Mouse (Mus musculus) forebrain, embryonic 16.5 days (tissue): ENCODE measurements around the gene Stk19. TPM values are rescaled to one million over a fixed set of nuclear protein-coding genes. Genes with fewer than 3 reads are reported as not detected.
"Not testable (repeated sequence)": the region's sequence is repeated elsewhere in the genome, so short reads cannot be mapped to it uniquely, and the experiment has no call there.

Experiments used
- ATAC-seq: fragments of 200-750 bp; cut with Nextera tagmentation; 2 replicates; pipeline ENCODE4 v1.8.0; 2017; ENCODE audit warnings: mild to moderate bottlenecking, moderate library complexity
- H3K27ac ChIP-seq: fragments of 300-500 bp; sonication (generic); 2 replicates; pipeline ENCODE4 v1.5.1; 2014; ENCODE audit warnings: low read length, control low read depth
- H3K27me3 ChIP-seq: fragments of 300-500 bp; sonication (generic); replicated peaks from 2 replicates; pipeline ENCODE4 v1.6.1; 2014; ENCODE audit warnings: low read length; ENCODE audit not compliant: control insufficient read depth, insufficient read depth
- H3K36me3 ChIP-seq: fragments of 300-500 bp; sonication (generic); 2 replicates; pipeline ENCODE4 v1.6.1; 2014; ENCODE audit not compliant: control insufficient read depth, insufficient read depth
- H3K4me1 ChIP-seq: fragments of 300-500 bp; sonication (generic); replicated peaks from 2 replicates; pipeline ENCODE4 v1.6.1; 2014; ENCODE audit warnings: low read length; ENCODE audit not compliant: control insufficient read depth, insufficient read depth
- H3K4me2 ChIP-seq: fragments of 300-500 bp; sonication (generic); 2 replicates; pipeline ENCODE4 v1.6.1; 2014; ENCODE audit warnings: mild to moderate bottlenecking, low read length, control low read depth
- H3K4me3 ChIP-seq: fragments of 300-500 bp; sonication (generic); replicated peaks from 2 replicates; pipeline ENCODE4 v1.5.1; 2014; ENCODE audit warnings: mild to moderate bottlenecking, low read length, control low read depth
- H3K9ac ChIP-seq: fragments of 300-500 bp; sonication (generic); replicated peaks from 2 replicates; pipeline ENCODE4 v1.6.1; 2014; ENCODE audit warnings: low read depth, low read length, control low read depth
- H3K9me3 ChIP-seq: fragments of 300-500 bp; sonication (generic); 2 replicates; pipeline ENCODE4 v1.6.1; 2016; ENCODE audit warnings: low read length; ENCODE audit not compliant: control insufficient read depth
- WGBS: fragments of 180-500 bp; shearing (Covaris S2); extraction: QIAGEN DNeasy Blood & Tissue Kit; methylation state at CpG from one replicate; pipeline ENCODE4 v1.1.7; 2014; 5-methylcytosine and 5-hydroxymethylcytosine counted together
- polyA plus RNA-seq: library from polyadenylated mRNA; unstranded; fragments of >200 nt; fragmentation: Nextera tagmentation; extraction: Ambion mirVana; gene quantifications from 2 replicates; pipeline ENCODE4 v1.2.1, GENCODE M21; 2015

The Stk19 gene
- polyA plus RNA-seq, 1 experiment from 2014 or later: 50.4 TPM

DNA sequence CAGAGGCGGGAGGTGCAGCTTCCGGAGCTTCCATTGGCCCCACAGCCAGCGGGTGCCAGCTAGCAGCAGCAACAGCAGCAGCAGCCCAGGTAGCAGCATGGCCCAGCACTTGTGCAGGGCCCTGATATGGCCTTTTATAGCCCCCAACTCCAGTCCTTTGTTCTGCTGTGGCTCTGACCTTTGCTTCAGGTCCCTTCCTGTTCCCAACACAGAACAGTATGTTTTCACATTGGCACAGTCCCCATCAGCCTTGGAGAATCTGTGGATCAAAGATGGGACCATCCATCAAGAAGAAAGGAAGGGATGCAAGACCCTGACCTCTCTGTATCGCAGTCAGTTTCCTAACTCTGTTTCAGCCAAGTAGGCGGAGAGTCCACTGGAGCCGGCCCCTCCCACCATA lies 32.4 kb downstream of the Stk19 start, which contains the start of gene Cyp21a1:
TSS of gene Cyp21a1 (minus strand) at position 261 of the 400 bp plus-strand sequence.
- 98% methylated on average over 4 of the region's 6 CpGs for WGBS
- H3K27me3 ChIP-seq, ATAC-seq, H3K9me3 ChIP-seq, H3K4me2 ChIP-seq, H3K4me3 ChIP-seq, H3K36me3 ChIP-seq, H3K27ac ChIP-seq, H3K4me1 ChIP-seq, H3K9ac ChIP-seq: not testable (repeated sequence)

GRCm38 (mm10) chr17:34803367-34803766 lies 33.4 kb downstream of the Stk19 start:
- H3K4me3 ChIP-seq, H3K27ac ChIP-seq, H3K4me2 ChIP-seq, ATAC-seq, H3K9me3 ChIP-seq, H3K36me3 ChIP-seq, H3K27me3 ChIP-seq, H3K4me1 ChIP-seq, H3K9ac ChIP-seq: not testable (repeated sequence)
- WGBS: 94% methylated on average over 6 of the region's 6 CpGs

DNA sequence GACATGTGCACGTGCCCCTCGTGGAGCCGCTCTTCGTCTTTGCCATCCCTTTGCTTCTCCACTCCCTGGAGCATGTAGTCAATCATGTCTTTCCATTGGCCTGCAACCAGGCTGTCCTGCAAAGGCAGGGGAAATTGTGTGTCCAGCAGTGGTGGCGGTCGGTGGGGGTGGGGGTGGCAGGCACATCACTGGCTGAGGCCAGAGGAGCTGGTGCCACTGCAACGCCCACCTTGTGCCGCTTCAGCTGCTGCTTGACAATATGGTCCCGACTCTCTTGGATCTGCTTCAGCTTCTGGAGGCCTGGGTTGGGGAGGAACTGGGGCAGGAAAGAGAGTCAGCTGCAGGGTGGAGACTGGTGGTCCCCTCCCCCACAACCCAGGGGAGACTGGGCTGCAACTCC lies 34.0 kb downstream of the Stk19 start:
- H3K9me3 ChIP-seq, H3K9ac ChIP-seq, H3K4me3 ChIP-seq, H3K36me3 ChIP-seq, ATAC-seq, H3K4me1 ChIP-seq, H3K4me2 ChIP-seq, H3K27ac ChIP-seq, H3K27me3 ChIP-seq: not testable (repeated sequence)
- WGBS: 87% methylated on average over 9 of the region's 9 CpGs

GRCm38 (mm10) chr17:34800781-34801305 lies 35.9 kb downstream of the Stk19 start:
- ATAC-seq, H3K36me3 ChIP-seq, H3K4me2 ChIP-seq, H3K27ac ChIP-seq, H3K4me3 ChIP-seq, H3K9me3 ChIP-seq, H3K9ac ChIP-seq, H3K27me3 ChIP-seq, H3K4me1 ChIP-seq: not testable (repeated sequence)
- 94% methylated on average over 16 of the region's 16 CpGs for WGBS

- no peak overlapping the region for H3K9ac ChIP-seq
- H3K4me3 ChIP-seq: no peak overlapping the region
- no peaks in the 10 kb centered on the region for H3K4me1 ChIP-seq
- WGBS: 91% methylated on average over 4 of the region's 4 CpGs
- ATAC-seq: no peak
- no peak overlapping the region for H3K27ac ChIP-seq
- H3K27me3 ChIP-seq: no peaks in the 10 kb centered on the region
- no peaks in the 10 kb centered on the region for H3K36me3 ChIP-seq
- no peaks in the 10 kb centered on the region for H3K9me3 ChIP-seq
- H3K4me2 ChIP-seq: no peak overlapping the region
Measured at GRCm38 (mm10) chr17:34799531-34799925, 37.2 kb downstream of the Stk19 start.

DNA sequence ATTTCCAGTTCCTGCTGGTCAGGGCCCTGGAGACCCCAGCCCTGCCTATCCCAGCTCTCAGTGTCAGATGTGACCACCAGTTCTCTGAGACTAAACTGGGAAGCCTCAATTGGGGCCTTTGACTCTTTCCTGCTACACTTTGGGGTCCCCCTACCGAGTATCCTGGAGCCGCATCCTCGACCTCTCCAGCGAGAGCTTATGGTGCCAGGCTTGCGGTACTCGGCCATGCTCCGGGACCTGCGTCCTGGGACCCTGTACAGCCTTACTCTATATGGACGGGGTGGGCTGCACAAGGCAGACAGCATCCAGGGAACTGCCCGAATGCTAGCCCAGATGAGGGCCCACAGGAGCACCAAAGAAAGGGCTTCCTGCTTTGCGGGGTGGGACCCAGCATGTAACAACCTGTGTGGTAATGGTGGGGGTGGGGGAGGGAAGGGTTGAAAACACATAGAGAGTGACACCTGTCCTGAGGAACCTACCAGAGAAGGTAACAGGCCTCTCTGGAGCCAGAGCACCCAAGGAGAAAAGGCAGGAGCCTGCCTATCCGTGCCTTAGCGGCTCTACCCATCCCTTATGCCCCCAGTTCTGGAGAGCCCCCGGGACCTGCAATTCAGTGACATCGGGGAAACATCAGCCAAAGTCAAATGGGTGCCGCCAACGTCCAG lies 37.7 kb downstream of the Stk19 start:
- H3K36me3 ChIP-seq: no peaks in the 10 kb centered on the region
- no peak for ATAC-seq
- no peak overlapping the region for H3K9ac ChIP-seq
- no peak overlapping the region for H3K27ac ChIP-seq
- no peaks in the 10 kb centered on the region for H3K4me1 ChIP-seq
- WGBS: 91% methylated on average over 13 of the region's 17 CpGs
- no peaks in the 10 kb centered on the region for H3K9me3 ChIP-seq
- no peak overlapping the region for H3K4me2 ChIP-seq
- no peaks in the 10 kb centered on the region for H3K27me3 ChIP-seq
- no peak overlapping the region for H3K4me3 ChIP-seq

DNA sequence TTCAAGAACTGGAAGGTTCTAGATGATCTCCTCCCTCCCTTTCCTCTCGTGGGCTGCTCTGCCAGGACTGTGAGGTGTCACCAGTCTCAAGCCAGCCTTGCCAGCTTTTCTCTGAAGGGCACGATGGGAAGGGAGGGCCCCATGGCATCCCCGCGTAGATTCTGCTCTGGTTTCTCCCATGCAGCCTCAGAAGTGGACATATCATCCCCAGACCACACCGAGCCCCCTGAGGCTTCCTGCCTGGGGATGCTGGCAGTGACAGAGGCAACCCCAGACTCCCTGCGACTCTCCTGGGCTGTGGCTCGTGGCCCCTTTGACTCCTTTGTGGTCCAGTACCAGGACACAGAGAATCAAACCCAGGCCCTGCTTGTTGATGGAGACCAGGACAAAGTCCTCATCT lies 38.7 kb downstream of the Stk19 start:
- not testable (repeated sequence) for H3K9me3 ChIP-seq, ATAC-seq

GRCm38 (mm10) chr17:34797211-34797995 lies 39.3 kb downstream of the Stk19 start:
- not testable (repeated sequence) for H3K27ac ChIP-seq, H3K27me3 ChIP-seq, H3K36me3 ChIP-seq, H3K4me3 ChIP-seq, ATAC-seq, H3K4me1 ChIP-seq, H3K9me3 ChIP-seq, H3K9ac ChIP-seq, H3K4me2 ChIP-seq
- 92% methylated on average over 10 of the region's 10 CpGs for WGBS

More for the DNA sequence above, 38.7 kb downstream of the Stk19 start:
- not testable (repeated sequence) for H3K4me1 ChIP-seq, H3K36me3 ChIP-seq, H3K4me3 ChIP-seq, H3K9ac ChIP-seq, H3K27me3 ChIP-seq, H3K4me2 ChIP-seq, H3K27ac ChIP-seq
- 78% methylated on average over 6 of the region's 7 CpGs for WGBS

DNA sequence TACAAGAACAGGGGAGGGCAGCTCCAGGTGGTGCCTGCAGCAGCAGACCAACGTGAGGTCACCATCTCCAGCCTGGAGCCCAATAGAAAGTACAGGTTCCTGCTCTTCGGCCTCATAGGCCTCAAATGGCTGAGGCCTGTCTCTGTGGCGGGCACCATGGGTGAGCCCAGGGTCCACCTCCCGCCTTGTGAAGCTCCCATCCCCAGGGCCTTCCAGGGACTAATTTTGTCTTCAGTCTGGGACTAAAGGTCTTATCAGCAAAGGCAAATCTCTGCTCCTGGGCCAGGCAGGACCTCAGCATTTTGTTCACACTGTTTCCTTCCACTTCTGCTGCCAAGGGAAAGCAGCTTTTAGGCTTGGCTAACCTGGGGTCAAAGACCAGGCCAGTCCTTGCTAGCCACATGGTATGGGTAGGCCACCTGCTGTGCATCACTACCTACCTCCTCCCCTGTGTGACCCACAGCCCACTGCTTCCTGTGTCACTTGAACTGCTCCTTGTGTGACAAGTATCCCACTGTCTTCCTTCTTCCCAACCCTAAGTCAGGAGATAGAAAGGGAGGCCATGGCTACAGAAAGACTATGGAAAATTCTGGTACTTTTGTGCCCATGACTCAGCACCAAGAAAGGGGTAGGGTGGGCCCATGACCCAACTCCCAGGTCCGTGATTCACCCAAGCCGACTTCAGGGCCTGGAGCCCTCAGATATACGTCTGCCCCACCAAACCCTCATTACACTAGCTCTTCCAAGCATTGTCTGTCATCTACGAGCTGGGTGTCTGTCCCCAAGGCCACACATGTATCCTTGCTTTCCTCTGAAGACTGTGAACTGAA lies 40.2 kb downstream of the Stk19 start:
- no peak overlapping the region for H3K9ac ChIP-seq
- no peak overlapping the region for H3K4me3 ChIP-seq
- 0 out of 2 replicates have a peak, but pooled peaks cover 3% of the 10 kb centered on the region for H3K9me3 ChIP-seq
- H3K4me1 ChIP-seq: no peaks in the 10 kb centered on the region
- H3K27me3 ChIP-seq: no peaks in the 10 kb centered on the region
- H3K27ac ChIP-seq: no peak overlapping the region
- ATAC-seq: no peak
- no peaks in the 10 kb centered on the region for H3K36me3 ChIP-seq
- H3K4me2 ChIP-seq: no peak overlapping the region
- WGBS: 77% methylated on average over 8 of the region's 8 CpGs
